Mouse (Mus musculus) c-Kit-positive CD71-positive TER-119-positive erythroid progenitor cells, embryonic 14.5 days (primary cell): ENCODE results near the gene Tbk1.
A peak's percentile ranks its signal among the peaks of the same experiment; 100 is the strongest.

Experiments used
- DNase-seq: peaks from one replicate; pipeline ENCODE4 v3.0.0-alpha.2; 2013; ENCODE audit warnings: low spot score

The Tbk1 gene

GRCm38 (mm10) chr10:121534995-121535394, 51.6 kb downstream of the Tbk1 start:
- no peak for DNase-seq

- DNase-seq = no peak
Measured at GRCm38 (mm10) chr10:121533137-121533872, 53.3 kb downstream of the Tbk1 start.

- DNase-seq = no peak
Measured at GRCm38 (mm10) chr10:121531541-121531940, 55.0 kb downstream of the Tbk1 start.

GRCm38 (mm10) chr10:121530365-121531003, 56.1 kb downstream of the Tbk1 start:
- DNase-seq = no peak

- no peak for DNase-seq
Measured at GRCm38 (mm10) chr10:121529261-121529660, 57.3 kb downstream of the Tbk1 start.

- no peak for DNase-seq
Measured at GRCm38 (mm10) chr10:121528470-121528869, 58.1 kb downstream of the Tbk1 start.

- DNase-seq = no peak
Measured at GRCm38 (mm10) chr10:121527114-121527513, 59.5 kb downstream of the Tbk1 start.

GRCm38 (mm10) chr10:121520923-121521585, 65.5 kb downstream of the Tbk1 start:
- DNase-seq = no peak

GRCm38 (mm10) chr10:121519710-121520109, 66.9 kb downstream of the Tbk1 start:
- DNase-seq = no peak

- peak; percentile 69 for DNase-seq
Measured at GRCm38 (mm10) chr10:121516008-121516600, 70.5 kb downstream of the Tbk1 start.

- no peak for DNase-seq
Measured at GRCm38 (mm10) chr10:121509751-121510643, 76.6 kb downstream of the Tbk1 start.

GRCm38 (mm10) chr10:121507755-121508544, 78.6 kb downstream of the Tbk1 start:
- DNase-seq = no peak

GRCm38 (mm10) chr10:121506731-121507583, 79.6 kb downstream of the Tbk1 start:
- DNase-seq = peak; percentile 64

- DNase-seq = no peak
Measured at GRCm38 (mm10) chr10:121505929-121506328, 80.7 kb downstream of the Tbk1 start.

- DNase-seq = peak; percentile 65
Measured at GRCm38 (mm10) chr10:121504973-121505911, 81.3 kb downstream of the Tbk1 start.

- DNase-seq = no peak
Measured at GRCm38 (mm10) chr10:121501160-121501559, 85.4 kb downstream of the Tbk1 start.

- no peak for DNase-seq
Measured at GRCm38 (mm10) chr10:121500034-121500433, 86.6 kb downstream of the Tbk1 start.

- DNase-seq = no peak
Measured at GRCm38 (mm10) chr10:121499063-121499462, 87.5 kb downstream of the Tbk1 start.

- DNase-seq = no peak
Measured at GRCm38 (mm10) chr10:121498481-121498904, 88.1 kb downstream of the Tbk1 start.
